Mouse (Mus musculus) natural killer cell, adult 2 months (primary cell): ENCODE measurements around the gene Mlh3.

Source experiments
- DNase-seq, 2 experiments: peaks; one replicate each; pipeline ENCODE4 v3.0.0; 2022; ENCODE audit warnings: low spot score in 2 of 2

Gene Mlh3

DNA sequence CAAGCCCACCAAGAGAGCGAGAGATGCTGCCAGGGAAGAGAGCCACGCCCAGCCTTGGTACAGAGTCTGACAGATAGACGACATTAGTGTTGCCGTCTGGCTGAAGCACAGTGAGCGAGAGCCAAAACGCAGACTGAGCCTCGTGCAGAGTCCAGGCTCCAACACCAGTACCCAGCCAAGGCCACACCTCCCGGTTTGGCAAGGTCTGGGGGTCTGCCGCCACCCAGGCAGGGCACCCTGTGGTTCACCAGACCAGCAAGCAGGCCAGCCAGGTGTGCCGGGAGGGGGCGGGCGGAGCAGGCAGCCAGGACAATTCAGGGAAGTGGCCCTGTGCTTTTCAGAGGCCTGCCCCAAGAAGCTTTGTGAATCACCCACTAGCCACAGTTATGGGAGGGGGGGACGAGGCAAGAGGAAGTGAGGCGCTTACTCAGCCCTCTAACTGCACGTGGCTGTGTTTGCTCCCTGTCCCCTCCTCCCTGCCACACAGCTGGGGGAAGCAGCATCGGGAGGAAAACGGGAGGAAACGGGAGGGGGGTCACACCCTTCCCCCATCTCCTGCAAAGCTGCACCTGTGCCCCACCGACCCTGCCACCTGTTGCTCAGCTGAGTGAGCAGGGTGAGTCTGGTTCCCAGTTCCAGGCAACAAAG, 77.8 kb downstream of the Mlh3 start:
- DNase-seq: peak in 1 of 2 experiments; percentile 43

GRCm38 (mm10) chr12:85190290-85190689, 80.1 kb downstream of the Mlh3 start:
- DNase-seq: no peak

DNA sequence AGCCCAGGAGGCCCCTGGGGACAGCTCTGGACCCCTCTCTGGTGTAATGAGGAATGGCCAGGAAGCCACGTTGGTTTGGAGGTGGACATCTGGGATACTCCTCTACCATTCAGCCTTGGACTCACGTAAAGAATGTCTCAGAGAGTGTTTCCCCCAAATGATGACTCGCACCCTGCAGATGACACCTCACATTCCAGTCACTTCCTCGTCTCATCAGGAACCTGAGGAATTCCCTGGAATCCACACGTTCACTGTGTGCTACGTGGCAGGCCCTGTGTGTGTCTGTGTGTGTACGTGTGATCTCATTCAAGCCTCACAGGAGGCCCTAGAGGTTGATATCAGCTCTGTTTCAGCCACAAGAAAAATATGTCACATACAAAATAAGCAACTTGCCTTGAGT, 84.0 kb downstream of the Mlh3 start:
- no peak for DNase-seq

- DNase-seq: no peak
Measured at GRCm38 (mm10) chr12:85185810-85186209, 84.6 kb downstream of the Mlh3 start.
